Mouse (Mus musculus) limb, embryonic 10.5 days (tissue): ENCODE results near the gene Pcnx2. TPM values are rescaled to one million over a fixed set of nuclear protein-coding genes. Genes with fewer than 3 reads are reported as not detected.

Source experiments
- DNase-seq: peaks from one replicate; pipeline ENCODE4 v3.0.0-alpha.2; 2017; ENCODE audit warnings: low spot score
- H3K27ac ChIP-seq: fragments of 300-500 bp; sonication (generic); 2 replicates; pipeline ENCODE4 v1.5.1; 2016; ENCODE audit warnings: mild to moderate bottlenecking
- H3K27me3 ChIP-seq: fragments of 300-500 bp; sonication (generic); 2 replicates; pipeline ENCODE4 v1.6.1; 2016; ENCODE audit warnings: low read depth, mild to moderate bottlenecking; ENCODE audit not compliant: poor library complexity, severe bottlenecking
- H3K36me3 ChIP-seq: fragments of 300-500 bp; sonication (generic); 2 replicates; pipeline ENCODE4 v1.6.1; 2016; ENCODE audit warnings: mild to moderate bottlenecking, moderate library complexity
- H3K4me1 ChIP-seq: fragments of 300-500 bp; sonication (generic); 2 replicates; pipeline ENCODE4 v1.6.1; 2016
- H3K4me3 ChIP-seq: fragments of 300-500 bp; sonication (generic); 2 replicates; pipeline ENCODE4 v1.5.1; 2016; ENCODE audit warnings: mild to moderate bottlenecking, moderate library complexity
- H3K9me3 ChIP-seq: fragments of 300-500 bp; sonication (generic); replicated peaks from 2 replicates; pipeline ENCODE4 v1.6.1; 2016; ENCODE audit warnings: mild to moderate bottlenecking
- WGBS: fragments of 180-500 bp; shearing (Covaris S2); methylation state at CpG from one replicate; pipeline ENCODE4 v1.1.7; 2016; 5-methylcytosine and 5-hydroxymethylcytosine counted together
- polyA plus RNA-seq: library from polyadenylated mRNA; unstranded; fragments of >200 nt; fragmentation: Nextera tagmentation; extraction: Ambion mirVana; gene quantifications from 2 replicates; pipeline ENCODE4 v1.2.1, GENCODE M21; 2016

Pcnx2 gene
- polyA plus RNA-seq, 1 experiment from 2014 or later, result not detected

DNA sequence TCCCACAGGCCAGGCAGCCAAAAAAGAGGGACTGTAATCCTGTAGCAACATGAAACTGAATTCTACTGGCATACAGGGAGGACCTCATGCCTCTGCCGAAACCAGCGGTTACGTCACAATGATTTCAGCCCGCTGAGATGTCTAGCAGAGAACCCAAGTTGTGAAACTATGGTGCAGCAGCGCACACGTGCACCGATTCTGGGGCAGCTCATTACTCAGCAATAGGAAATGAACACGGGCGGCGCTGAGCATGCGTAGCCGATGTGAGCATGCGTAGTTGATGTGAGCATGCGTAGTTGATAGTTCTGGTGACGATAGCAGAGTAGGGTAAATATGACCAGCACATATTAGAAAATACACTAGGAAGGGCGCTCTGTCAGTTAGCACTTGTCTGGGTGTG, 52.8 kb downstream of the Pcnx2 start:
- Histone ChIP-seq H3K27ac (no peak overlapping the region), H3K9me3 (no peaks in the 10 kb centered on the region), H3K27me3 (no peaks in the 10 kb centered on the region), H3K4me1 (peaks cover 24% of the 10 kb centered on the region), H3K36me3 (no peaks in the 10 kb centered on the region), H3K4me3 (no peak overlapping the region)
- 96% methylated on average over 16 of the region's 16 CpGs for whole genome bisulfite sequencing
- no peak for DNase-seq

DNA sequence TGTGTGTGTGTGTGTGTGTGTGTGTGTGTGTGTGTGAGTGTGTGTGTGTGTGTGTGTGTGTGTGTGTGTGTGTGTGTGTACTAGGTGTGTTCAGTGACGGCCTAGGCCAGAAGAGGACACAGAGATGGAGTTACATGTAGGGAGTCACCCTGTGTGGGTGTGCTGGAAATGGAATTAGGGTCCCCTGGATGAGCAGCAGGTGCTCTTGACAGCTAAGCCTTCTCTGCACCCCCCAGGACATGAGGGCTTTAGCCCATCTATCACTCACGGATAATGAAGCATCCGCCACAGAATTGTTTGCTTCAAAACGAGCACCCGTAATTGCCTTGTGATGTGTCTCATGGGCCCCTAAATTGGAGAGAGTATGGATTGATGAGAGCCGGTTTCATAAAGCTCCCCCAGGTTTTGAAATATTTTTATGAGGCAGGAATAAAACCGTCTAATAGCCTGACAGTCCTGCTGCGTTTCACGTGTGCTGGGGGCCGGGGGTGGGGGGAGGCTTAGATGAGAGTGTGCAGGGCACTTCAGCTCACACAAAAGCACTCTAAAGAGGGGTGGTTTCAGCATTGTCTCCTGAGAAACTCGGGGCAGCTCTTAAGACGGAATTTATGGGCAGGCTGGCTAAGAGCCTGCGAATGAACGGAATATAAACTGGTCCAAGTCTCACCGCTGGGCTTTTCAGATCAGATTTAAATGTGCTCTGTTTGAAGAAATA, 54.8 kb downstream of the Pcnx2 start:
- DNase-seq, result no peak
- Histone ChIP-seq H3K4me1 (peaks cover 23% of the 10 kb centered on the region), H3K9me3 (no peaks in the 10 kb centered on the region), H3K36me3 (no peaks in the 10 kb centered on the region), H3K27ac (no peak overlapping the region), H3K27me3 (no peaks in the 10 kb centered on the region), H3K4me3 (no peak overlapping the region)
- WGBS, result 67% methylated on average over 15 of the region's 15 CpGs

DNA sequence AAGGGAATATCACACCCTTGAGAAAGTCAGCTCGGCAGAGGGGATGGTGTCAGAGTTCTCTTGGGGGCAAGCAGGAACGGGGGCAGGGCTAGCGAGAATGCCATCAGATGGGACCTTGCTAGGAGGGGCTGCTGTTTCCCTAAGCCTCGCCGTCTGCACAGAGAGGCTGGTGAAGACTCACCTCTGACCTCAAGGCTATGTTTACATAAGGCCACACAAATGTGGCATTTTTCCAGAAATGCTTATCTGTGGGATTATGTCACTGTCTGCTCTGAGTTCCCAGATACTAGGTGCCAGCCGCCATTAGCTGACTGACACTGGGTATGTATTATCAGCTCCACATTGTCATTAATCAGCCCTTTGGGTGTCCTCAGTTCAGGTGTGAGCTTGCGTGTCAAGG, 56.0 kb downstream of the Pcnx2 start:
- Histone ChIP-seq H3K4me3 (no peak overlapping the region), H3K36me3 (no peaks in the 10 kb centered on the region), H3K27me3 (no peaks in the 10 kb centered on the region), H3K4me1 (peaks cover 11% of the 10 kb centered on the region; the same call in 1 of the 2 replicates), H3K27ac (no peak overlapping the region), H3K9me3 (no peaks in the 10 kb centered on the region)
- no peak for DNase-seq
- WGBS, result 51% methylated on average over 7 of the region's 7 CpGs

DNA sequence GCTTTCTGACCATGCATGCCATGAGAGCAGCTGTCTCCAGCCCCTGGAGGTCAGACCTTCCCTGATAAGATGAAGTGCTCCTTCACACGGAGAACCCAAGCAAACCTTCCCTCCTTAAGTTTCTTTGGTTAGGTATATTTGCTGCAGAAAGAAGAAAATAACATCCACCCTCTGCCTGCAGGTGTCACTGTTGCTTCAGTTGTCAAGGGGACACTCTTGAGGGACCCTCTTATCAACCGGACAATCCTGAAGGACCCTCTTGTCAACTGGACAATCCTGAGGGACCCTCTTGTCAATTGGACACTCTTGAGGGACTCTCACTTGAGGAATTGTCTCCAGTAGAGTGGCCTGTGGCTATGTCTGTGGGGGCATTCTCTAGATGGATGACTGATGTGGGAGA, 73.4 kb downstream of the Pcnx2 start:
- Histone ChIP-seq H3K9me3 (no peaks in the 10 kb centered on the region), H3K36me3 (no peaks in the 10 kb centered on the region), H3K4me3 (no peak overlapping the region), H3K27me3 (no peaks in the 10 kb centered on the region), H3K4me1 (no peaks in the 10 kb centered on the region), H3K27ac (no peak overlapping the region)
- DNase-seq, result no peak
- WGBS, result 42% methylated on average over 2 of the region's 2 CpGs

DNA sequence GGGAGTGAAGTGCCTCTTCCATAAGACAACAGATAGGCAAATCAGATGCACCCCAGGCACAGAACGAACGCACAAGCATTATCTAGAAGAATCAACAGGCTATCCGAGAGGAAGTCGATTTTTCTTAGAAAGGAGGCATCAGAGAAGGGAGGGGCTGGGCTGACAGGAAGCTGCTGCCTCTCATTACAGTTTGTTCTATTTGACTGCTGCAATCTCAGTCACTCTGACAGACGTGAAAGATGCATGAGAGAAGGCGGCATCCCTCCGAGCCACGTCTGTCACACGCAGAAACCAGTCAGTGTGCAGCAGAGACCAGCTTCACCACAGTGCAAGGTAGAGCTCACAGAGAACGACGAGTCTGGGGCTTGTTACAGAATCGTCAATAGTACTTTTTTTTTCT, 74.4 kb downstream of the Pcnx2 start:
- no peak overlapping the region for H3K27ac ChIP-seq

DNA sequence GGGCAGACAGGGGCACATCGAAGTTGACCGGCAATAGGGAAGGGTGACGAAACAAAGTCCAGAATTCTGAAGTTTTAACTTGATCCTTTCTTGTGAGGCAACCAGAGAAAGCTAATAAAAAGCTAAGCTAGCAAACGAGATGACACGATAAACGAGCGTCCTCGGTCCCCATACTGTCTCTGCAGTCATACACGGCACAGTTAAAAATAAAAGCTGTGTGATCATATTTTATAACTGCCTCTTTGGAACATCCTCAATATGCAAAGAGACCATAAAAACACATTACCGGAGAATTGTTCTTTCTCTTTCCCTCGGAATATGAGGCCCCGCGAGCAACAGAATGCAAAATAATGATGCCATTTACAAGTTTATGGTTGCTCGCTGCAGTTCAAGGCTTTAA, 76.1 kb downstream of the Pcnx2 start:
- Histone ChIP-seq H3K27me3 (no peaks in the 10 kb centered on the region), H3K4me1 (no peaks in the 10 kb centered on the region), H3K9me3 (no peaks in the 10 kb centered on the region), H3K27ac (no peak overlapping the region), H3K4me3 (no peak overlapping the region), H3K36me3 (no peaks in the 10 kb centered on the region)
- 87% methylated on average over 14 of the region's 14 CpGs for WGBS
- no peak for DNase-seq

More for the DNA sequence above, 74.4 kb downstream of the Pcnx2 start:
- H3K36me3 ChIP-seq, result no peaks in the 10 kb centered on the region
- no peaks in the 10 kb centered on the region for H3K4me1 ChIP-seq
- 74% methylated on average over 12 of the region's 12 CpGs for WGBS
- DNase-seq, result no peak
- H3K9me3 ChIP-seq, result no peaks in the 10 kb centered on the region
- no peak overlapping the region for H3K4me3 ChIP-seq
- no peaks in the 10 kb centered on the region for H3K27me3 ChIP-seq

DNA sequence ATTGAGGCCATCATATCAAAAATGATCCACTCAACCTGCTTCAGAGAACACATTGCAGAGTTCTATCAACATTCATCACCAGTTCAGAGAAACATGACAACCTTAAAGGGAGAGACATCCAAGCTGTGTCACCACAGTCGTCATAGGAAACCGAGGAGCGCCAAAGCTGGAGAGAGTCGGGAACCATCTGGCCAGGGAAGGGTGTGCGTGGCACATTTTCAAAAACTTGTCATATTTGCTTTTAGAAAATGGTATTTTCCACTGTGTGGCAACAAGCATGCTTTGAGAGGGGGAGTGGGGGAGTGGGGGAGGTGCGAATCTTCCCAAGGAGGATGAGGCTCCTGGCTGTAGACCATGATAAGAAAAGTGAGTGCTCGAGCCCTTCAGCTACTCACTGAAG, 78.3 kb downstream of the Pcnx2 start:
- Histone ChIP-seq H3K9me3 (no peaks in the 10 kb centered on the region), H3K4me1 (peaks cover 11% of the 10 kb centered on the region), H3K36me3 (no peaks in the 10 kb centered on the region), H3K4me3 (no peak overlapping the region), H3K27ac (no peak overlapping the region), H3K27me3 (no peaks in the 10 kb centered on the region)
- 88% methylated on average over 7 of the region's 7 CpGs for WGBS
- no peak for DNase-seq

DNA sequence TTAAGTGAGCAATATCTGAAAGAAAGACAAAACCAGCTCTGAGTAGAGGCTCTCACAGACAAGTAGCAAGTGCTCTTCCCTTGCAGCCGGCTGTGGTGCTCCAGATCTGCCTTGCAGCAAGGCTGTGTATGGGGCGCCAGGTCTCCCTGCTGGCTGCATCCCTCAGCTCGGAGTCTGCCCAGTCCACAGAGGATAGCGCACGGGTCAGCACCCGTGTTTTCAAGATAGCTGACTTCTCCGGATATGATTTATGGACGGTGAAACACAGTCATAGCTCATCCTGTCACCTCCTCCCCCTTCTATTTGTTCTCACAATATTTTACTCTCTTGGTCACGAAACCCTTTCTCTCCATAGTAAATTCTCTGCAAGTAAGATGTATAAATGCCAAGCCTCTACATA, 79.3 kb downstream of the Pcnx2 start:
- Histone ChIP-seq H3K9me3 (no peaks in the 10 kb centered on the region), H3K27me3 (no peaks in the 10 kb centered on the region), H3K36me3 (no peaks in the 10 kb centered on the region), H3K27ac (no peak overlapping the region), H3K4me3 (no peak overlapping the region), H3K4me1 (peaks cover 11% of the 10 kb centered on the region)
- no peak for DNase-seq
- WGBS, result 66% methylated on average over 9 of the region's 9 CpGs

DNA sequence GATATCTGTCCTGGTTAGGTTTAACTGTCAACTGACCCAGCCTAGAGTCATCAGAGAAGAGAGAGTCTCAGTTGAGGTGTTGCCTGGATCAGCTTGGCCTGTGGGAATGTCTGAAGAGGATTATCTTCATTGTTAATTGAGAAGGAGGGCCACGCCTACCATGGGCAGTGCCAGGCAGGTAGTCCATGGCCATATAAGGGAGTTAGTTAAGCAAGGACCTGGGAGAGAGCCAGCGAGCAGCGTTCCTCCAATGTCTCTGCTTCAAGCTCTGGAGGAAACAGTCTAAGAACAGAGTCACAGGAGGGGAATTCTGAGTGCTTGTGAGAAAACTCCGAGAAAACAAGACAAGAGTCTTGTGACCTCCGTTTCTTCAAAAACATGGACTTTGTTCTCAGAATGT, 81.4 kb downstream of the Pcnx2 start:
- H3K4me3 ChIP-seq, result no peak overlapping the region
- no peaks in the 10 kb centered on the region for H3K36me3 ChIP-seq
- WGBS, result 83% methylated on average over 5 of the region's 5 CpGs
- no peaks in the 10 kb centered on the region for H3K27me3 ChIP-seq
- H3K9me3 ChIP-seq, result no peaks in the 10 kb centered on the region
- DNase-seq, result no peak
- peaks cover 11% of the 10 kb centered on the region for H3K4me1 ChIP-seq
- H3K27ac ChIP-seq, result no peak overlapping the region

DNA sequence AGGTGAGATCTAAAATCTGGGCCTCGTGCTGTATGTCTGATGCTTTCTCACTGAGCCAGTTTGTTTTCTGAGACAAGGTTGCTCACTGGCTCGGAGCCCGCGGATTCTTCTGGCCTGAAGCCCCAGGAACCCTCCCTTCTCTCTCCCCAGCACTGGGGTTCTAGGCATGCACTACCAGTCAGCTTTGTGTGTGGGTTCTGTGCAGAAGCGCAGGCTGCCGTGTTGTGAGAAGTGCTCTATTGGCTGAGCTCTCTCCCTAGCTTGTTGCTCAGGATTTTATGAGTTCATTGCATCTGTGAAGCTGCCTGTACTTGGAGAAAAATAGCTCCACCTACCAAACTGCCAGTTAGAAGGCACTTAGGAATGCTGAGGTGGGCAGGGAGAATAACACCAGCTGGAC, 89.3 kb downstream of the Pcnx2 start:
- no peak for DNase-seq
- no peak overlapping the region for H3K27ac ChIP-seq
- H3K27me3 ChIP-seq, result no peaks in the 10 kb centered on the region
- H3K4me1 ChIP-seq, result peaks cover 3% of the 10 kb centered on the region
- no peaks in the 10 kb centered on the region for H3K9me3 ChIP-seq
- H3K36me3 ChIP-seq, result no peaks in the 10 kb centered on the region
- no peak overlapping the region for H3K4me3 ChIP-seq
- 85% methylated on average over 6 of the region's 6 CpGs for WGBS

DNA sequence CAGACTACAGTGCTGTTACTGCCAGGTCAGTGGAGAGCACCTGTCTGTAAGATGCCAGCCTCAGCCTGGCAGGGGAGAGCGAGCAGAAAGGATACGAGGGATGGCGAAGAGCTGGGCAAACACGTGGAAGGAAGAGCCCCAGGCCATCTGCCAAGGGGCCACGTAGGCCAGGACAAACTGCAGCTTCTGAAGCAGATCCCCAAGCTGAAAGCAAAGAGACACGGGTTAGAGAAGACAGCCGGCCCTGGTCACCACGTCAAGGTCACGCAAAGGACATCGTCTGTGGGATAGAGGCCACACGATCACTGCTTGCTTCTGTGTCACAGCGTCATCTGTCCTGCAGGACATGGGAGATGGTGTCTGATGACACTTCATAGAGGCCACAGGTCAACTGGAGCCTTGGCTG, 90.2 kb downstream of the Pcnx2 start:
- Histone ChIP-seq H3K4me1 (peaks cover 3% of the 10 kb centered on the region), H3K36me3 (no peaks in the 10 kb centered on the region), H3K9me3 (no peaks in the 10 kb centered on the region), H3K27me3 (no peaks in the 10 kb centered on the region), H3K4me3 (no peak overlapping the region), H3K27ac (no peak overlapping the region)
- whole genome bisulfite sequencing, result 85% methylated on average over 12 of the region's 12 CpGs
- no peak for DNase-seq

DNA sequence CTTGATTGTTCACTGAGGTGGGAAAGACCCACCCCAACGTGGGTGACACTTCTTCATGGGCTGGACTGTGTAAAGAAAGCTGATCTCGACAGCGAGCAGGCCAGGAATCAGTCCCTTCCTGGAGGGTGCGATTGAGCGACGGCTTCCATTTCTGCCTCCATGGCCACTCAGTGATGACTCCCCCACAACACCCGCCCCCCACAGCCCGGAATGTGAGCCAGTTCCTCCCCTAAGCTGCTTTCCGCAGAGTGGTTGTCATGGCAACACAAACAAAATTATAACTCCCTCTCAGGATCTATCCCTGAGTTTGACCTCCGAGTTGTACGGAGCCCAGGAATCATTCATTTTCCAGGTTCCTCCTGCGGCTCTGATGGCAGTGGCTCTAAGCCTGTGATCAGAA, 91.7 kb downstream of the Pcnx2 start:
- no peaks in the 10 kb centered on the region for H3K27me3 ChIP-seq
- DNase-seq, result no peak
- H3K9me3 ChIP-seq, result no peaks in the 10 kb centered on the region
- no peak overlapping the region for H3K4me3 ChIP-seq
- no peaks in the 10 kb centered on the region for H3K36me3 ChIP-seq
- H3K4me1 ChIP-seq, result peaks cover 3% of the 10 kb centered on the region
- no peak overlapping the region for H3K27ac ChIP-seq
- WGBS, result 88% methylated on average over 12 of the region's 12 CpGs

DNA sequence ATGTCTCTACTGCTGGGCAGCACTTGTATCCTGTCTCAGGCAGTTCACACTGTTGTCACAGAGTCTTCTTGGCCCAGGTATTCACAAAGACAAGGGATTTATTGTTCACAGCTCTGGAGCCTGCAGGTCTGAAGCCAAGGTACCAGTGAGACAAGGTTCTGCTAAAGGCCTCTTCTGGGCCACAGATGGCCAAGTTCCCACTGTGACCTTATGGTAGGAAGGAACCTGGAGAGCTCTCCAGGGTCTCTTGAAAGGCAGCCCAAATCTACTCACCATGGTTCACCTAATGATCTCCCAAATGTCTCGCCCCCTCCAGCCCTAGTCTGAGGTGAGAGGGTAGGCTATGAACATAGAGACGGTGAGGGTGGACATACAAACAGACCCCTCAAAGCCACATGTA, 101.1 kb downstream of the Pcnx2 start:
- WGBS, result 95% methylated on average over 2 of the region's 2 CpGs
- no peak for DNase-seq
- Histone ChIP-seq H3K27ac (no peak overlapping the region), H3K9me3 (no peaks in the 10 kb centered on the region), H3K4me1 (no peaks in the 10 kb centered on the region), H3K4me3 (no peak overlapping the region), H3K27me3 (no peaks in the 10 kb centered on the region), H3K36me3 (no peaks in the 10 kb centered on the region)

DNA sequence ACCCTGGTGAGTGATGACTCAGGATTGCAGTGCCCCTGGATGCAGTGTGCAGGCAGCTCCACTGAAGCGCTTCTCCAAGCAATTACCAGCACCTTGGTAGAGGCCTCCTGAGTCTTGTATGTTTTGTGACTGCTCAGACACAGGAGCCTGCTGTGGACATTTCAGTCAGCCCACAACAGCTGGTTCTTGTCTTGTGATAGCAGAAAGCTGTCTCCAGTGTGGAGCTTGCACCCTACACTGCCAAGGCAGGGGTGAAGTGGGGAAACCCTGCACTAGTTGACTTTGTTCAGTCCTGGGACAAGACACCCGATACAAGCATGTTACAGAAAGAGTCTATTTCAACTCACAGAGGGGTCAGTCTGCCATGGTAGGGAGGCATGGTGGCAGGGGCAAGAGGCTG, 102.8 kb downstream of the Pcnx2 start:
- H3K27ac ChIP-seq, result no peak overlapping the region
- no peak for DNase-seq

More for the DNA sequence above, 102.8 kb downstream of the Pcnx2 start:
- 86% methylated on average over 2 of the region's 2 CpGs for WGBS
- H3K4me3 ChIP-seq, result no peak overlapping the region
- H3K27me3 ChIP-seq, result no peaks in the 10 kb centered on the region
- no peaks in the 10 kb centered on the region for H3K36me3 ChIP-seq
- H3K9me3 ChIP-seq, result no peaks in the 10 kb centered on the region
- no peaks in the 10 kb centered on the region for H3K4me1 ChIP-seq
